Mouse (Mus musculus) neural tube, embryonic 11.5 days (tissue): ENCODE data around the gene Guf1. TPM values are rescaled to one million over a fixed set of nuclear protein-coding genes. Genes with fewer than 3 reads are reported as not detected.
A peak's percentile ranks its signal among the peaks of the same experiment; 100 is the strongest.

ENCODE experiments used
- ATAC-seq: fragments of 200-750 bp; cut with Nextera tagmentation; 2 replicates; pipeline ENCODE4 v1.8.0; 2017; ENCODE audit warnings: moderate number of reproducible peaks, mild to moderate bottlenecking, moderate TSS enrichment, moderate library complexity; ENCODE audit not compliant: insufficient read depth, low FRiP score, low TSS enrichment
- DNase-seq: peaks from one replicate; pipeline ENCODE4 v3.0.0-alpha.2; 2015; ENCODE audit warnings: low spot score
- H3K27ac ChIP-seq: fragments of 300-500 bp; sonication (generic); 2 replicates; pipeline ENCODE4 v1.5.1; 2014; ENCODE audit warnings: low read depth, mild to moderate bottlenecking, low read length
- H3K27me3 ChIP-seq: fragments of 300-500 bp; sonication (generic); 2 replicates; pipeline ENCODE4 v1.6.1; 2014; ENCODE audit warnings: mild to moderate bottlenecking, low read length, mixed read lengths; ENCODE audit not compliant: control insufficient read depth, insufficient read depth
- H3K36me3 ChIP-seq: fragments of 300-500 bp; sonication (generic); 2 replicates; pipeline ENCODE4 v1.6.1; 2014; ENCODE audit warnings: mild to moderate bottlenecking, low read length, moderate library complexity, mixed read lengths; ENCODE audit not compliant: control insufficient read depth, insufficient read depth
- H3K4me1 ChIP-seq: fragments of 300-500 bp; sonication (generic); 2 replicates; pipeline ENCODE4 v1.6.1; 2014; ENCODE audit warnings: low read length, mixed read lengths; ENCODE audit not compliant: control insufficient read depth, insufficient read depth
- H3K4me2 ChIP-seq: fragments of 300-500 bp; sonication (generic); 2 replicates; pipeline ENCODE4 v1.6.1; 2014; ENCODE audit warnings: low read depth, mild to moderate bottlenecking, moderate library complexity
- H3K4me3 ChIP-seq: fragments of 300-500 bp; sonication (generic); 2 replicates; pipeline ENCODE4 v1.5.1; 2014; ENCODE audit warnings: low read depth, low read length
- H3K9ac ChIP-seq: fragments of 300-500 bp; sonication (generic); 2 replicates; pipeline ENCODE4 v1.6.1; 2014; ENCODE audit warnings: mild to moderate bottlenecking, low read length
- H3K9me3 ChIP-seq: fragments of 300-500 bp; sonication (generic); 2 replicates; pipeline ENCODE4 v1.6.1; 2016; ENCODE audit warnings: low read length; ENCODE audit not compliant: control insufficient read depth
- WGBS: fragments of 180-500 bp; shearing (Covaris S2); extraction: QIAGEN DNeasy Blood & Tissue Kit; methylation state at CpG from one replicate; pipeline ENCODE4 v1.1.7; 2014; 5-methylcytosine and 5-hydroxymethylcytosine counted together
- polyA plus RNA-seq: library from polyadenylated mRNA; unstranded; fragments of >200 nt; fragmentation: Nextera tagmentation; extraction: Ambion mirVana; gene quantifications from 2 replicates; pipeline ENCODE4 v1.2.1, GENCODE M21; 2014

The Guf1 gene
- polyA plus RNA-seq, 1 experiment from 2014 or later = 41.2 TPM

DNA sequence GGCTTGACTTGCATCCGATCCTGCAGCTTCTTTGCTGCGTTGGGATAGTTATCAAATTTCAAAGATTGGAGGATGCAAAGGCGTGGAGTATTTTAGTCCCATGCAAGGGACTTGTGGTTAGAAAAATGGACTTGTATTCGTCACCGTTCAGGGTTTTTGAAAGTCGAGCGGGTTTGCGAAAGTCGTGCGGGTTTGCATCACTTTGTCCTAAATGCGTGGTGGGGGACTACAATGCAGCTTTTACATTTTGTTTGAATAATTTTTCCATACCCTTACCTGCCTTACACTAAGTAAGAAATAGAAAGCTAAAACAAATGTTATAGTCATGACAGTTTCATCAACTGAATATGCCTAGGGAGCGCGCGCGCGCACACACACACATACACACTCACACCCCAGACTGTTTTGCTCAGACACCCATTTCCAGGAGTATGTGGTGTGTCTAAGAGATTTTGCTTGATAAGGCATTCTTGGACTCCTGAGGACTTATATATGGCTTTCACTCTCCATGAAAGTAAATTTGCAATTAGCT lies 747 bp downstream of the Guf1 start:
- Histone ChIP-seq H3K4me2 (peak overlapping the region; percentile 58), H3K9ac (peak overlapping the region; percentile 97), H3K36me3 (no peaks in the 10 kb centered on the region), H3K4me3 (peak overlapping the region; percentile 86), H3K4me1 (no peaks in the 10 kb centered on the region), H3K27me3 (no peaks in the 10 kb centered on the region), H3K9me3 (no peaks in the 10 kb centered on the region), H3K27ac (peak overlapping the region; percentile 78; the same call in 1 of the 2 replicates)
- 16% methylated on average over 16 of the region's 16 CpGs for WGBS
- DNase-seq (no peak), ATAC-seq (peak; percentile 24; the same call in 1 of the 2 replicates)

DNA sequence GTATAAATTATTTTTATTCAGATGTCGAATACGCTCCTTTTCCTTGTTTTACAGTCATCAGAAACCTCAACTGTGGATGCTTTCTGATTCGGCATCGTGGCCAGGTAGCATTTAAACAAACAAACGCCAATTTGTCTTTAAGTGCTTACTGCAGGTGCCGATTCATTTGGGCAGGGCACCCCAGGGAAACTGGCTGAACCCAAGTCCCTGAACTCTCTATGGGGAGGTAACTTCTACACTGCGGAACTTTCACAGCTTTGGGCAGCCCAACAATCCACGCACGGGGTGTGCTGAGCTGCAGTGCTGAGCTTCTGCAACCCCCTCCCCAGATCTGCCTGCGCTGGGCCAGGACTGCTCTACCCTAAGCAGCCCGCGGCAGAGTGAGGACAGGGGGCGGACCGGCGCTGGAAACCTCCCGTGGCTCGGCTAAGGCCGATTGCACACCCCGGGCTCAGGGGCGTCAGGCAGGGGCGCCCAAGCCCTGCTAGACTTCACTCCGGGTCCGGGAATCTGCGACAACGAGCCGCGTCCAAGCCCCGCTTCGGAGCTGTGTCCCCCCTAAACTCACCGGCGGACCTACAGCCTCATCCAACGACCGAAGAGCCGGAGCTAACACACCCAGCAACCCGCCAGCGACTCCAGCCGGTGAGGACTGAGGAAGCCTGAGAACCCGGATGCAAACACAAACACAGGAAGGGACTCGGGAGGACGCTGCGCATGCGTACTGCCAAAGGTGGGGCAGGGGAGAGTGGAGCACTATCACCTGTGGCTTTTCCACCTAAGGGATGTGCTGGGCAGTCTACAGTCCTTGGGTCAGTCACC lies 35.1 kb downstream of the Guf1 start, which contains the start of gene Gnpda2:
Gene Gnpda2 (minus strand): TSS at position 701 of the 822 bp plus-strand sequence.
- peak within 1 kb of the TSS; percentile 74 for H3K27ac ChIP-seq
- peak within 1 kb of the TSS; percentile 67 for H3K4me3 ChIP-seq
- H3K9ac ChIP-seq = peak within 1 kb of the TSS; percentile 91
- WGBS = 5% methylated on average over 42 of the region's 42 CpGs
- H3K9me3 ChIP-seq = no peaks in the 10 kb centered on the region
- H3K4me1 ChIP-seq = no peaks in the 10 kb centered on the region
- no peaks in the 10 kb centered on the region for H3K36me3 ChIP-seq
- no peaks in the 10 kb centered on the region for H3K27me3 ChIP-seq
- DNase-seq (peak; percentile 88), ATAC-seq (peak; percentile 95)
- peak within 1 kb of the TSS; percentile 74 for H3K4me2 ChIP-seq

DNA sequence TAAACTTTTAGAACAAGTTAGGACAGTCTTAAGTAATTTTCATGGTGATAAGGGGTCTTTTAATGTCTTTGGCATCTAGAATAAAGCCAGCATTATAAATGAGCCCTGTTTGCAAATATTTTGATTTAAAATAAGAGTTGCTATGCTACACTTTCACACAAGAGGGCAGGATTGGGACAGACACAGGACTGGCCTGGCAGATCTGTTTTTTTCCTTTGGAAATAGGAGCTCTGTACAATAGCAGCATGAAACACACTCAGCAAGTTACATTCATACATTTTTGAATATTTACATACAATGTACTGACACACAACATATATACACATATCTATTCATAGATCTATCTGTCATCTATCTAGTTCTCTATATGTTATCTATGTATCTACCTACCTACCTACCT lies 44.3 kb downstream of the Guf1 start:
- Histone ChIP-seq H3K9me3 (no peaks in the 10 kb centered on the region), H3K9ac (no peak overlapping the region), H3K4me1 (no peaks in the 10 kb centered on the region), H3K27ac (no peak overlapping the region), H3K36me3 (no peaks in the 10 kb centered on the region), H3K4me3 (no peak overlapping the region), H3K27me3 (no peaks in the 10 kb centered on the region), H3K4me2 (no peak overlapping the region)
- ATAC-seq = peak; percentile 58
- DNase-seq = no peak

DNA sequence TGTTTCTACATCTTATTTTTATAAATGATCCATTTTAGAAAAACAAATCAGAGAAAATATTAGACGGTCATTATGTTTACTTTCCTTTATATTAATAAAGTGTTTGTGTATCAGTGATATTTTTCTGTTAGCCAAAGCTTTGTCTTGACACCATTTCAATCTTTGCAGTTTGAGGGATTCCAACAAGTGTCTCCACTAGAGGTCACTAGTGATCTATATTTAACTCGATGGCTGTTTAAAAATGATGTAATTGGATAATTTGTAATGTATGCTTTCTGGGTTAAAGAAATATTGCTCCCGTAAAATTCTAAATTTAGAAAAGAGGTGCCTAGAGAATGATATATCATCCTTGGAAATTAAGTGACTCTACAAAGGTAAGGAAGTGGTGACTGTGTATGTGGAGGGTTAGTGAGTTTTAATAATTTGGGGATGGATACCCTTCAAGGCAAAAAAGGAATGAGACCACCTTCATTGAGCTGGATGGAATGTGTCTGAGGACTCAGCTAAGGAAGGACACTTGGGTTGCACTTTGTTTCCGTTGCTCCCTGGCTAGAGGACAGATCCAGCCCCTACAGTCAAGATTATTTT lies 56.6 kb downstream of the Guf1 start:
- Histone ChIP-seq H3K27me3 (no peaks in the 10 kb centered on the region), H3K4me1 (no peaks in the 10 kb centered on the region), H3K36me3 (no peaks in the 10 kb centered on the region), H3K4me3 (no peak overlapping the region), H3K9ac (no peak overlapping the region), H3K27ac (no peak overlapping the region), H3K9me3 (no peaks in the 10 kb centered on the region), H3K4me2 (no peak overlapping the region)
- DNase-seq (no peak), ATAC-seq (no peak)
- 22% methylated on average over 4 of the region's 4 CpGs for WGBS

DNA sequence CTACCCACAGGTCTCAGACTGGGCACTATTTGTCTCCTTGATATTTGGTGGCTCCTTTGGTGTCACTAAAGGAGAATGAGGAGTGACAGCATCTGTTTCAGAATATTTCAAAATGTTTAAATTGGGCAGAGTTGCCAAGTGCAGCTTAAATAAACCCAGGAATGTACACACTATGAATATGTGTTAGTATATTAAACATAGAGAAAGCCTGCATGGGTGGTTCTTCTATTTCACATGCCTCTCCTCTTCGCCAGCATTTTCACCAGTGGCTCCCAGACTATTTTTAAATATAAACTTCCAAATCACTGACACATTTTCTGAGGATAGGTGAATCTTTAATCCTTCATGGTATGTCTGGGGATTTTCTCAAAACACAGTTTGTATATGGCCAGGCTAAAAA lies 64.2 kb downstream of the Guf1 start:
- Histone ChIP-seq H3K4me3 (no peak overlapping the region), H3K9me3 (no peaks in the 10 kb centered on the region), H3K9ac (no peak overlapping the region), H3K36me3 (no peaks in the 10 kb centered on the region), H3K4me2 (no peak overlapping the region), H3K27me3 (no peaks in the 10 kb centered on the region), H3K4me1 (no peaks in the 10 kb centered on the region), H3K27ac (no peak overlapping the region)
- DNase-seq (no peak), ATAC-seq (no peak)
- 80% methylated on average over 1 of the region's 1 CpGs for WGBS

Other genes starting within 250 kb of the Guf1 start
- 1.8 and 2.6 TPM in 2 replicates for gene Kctd8, start 215.2 kb upstream of the Guf1 start, polyA plus RNA-seq
- gene Yipf7, start 14.3 kb upstream of the Guf1 start, polyA plus RNA-seq = not detected in 2 replicates
- 25.2 and 27.6 TPM in 2 replicates for gene Gnpda2, start 35.4 kb downstream of the Guf1 start, polyA plus RNA-seq